Mouse (Mus musculus) embryonic facial prominence, embryonic 11.5 days (tissue): ENCODE measurements at regions not wholly inside any gene's neighbourhood (a gene's known extent, or its start where the extent isn't known, plus 50 kb on each side); places are given as distances from the start of the nearest gene placed in this dataset.

Experiments
- ATAC-seq: fragments of 200-750 bp; cut with Nextera tagmentation; replicated peaks from 2 replicates; pipeline ENCODE4 v1.8.0; 2017; ENCODE audit warnings: low read depth; ENCODE audit not compliant: insufficient number of reproducible peaks, low FRiP score, low TSS enrichment
- DNase-seq: peaks from one replicate; pipeline ENCODE4 v3.0.0-alpha.2; 2015; ENCODE audit warnings: low spot score
- H3K27ac ChIP-seq: fragments of 300-500 bp; sonication (generic); replicated peaks from 2 replicates; pipeline ENCODE4 v1.5.1; 2014; ENCODE audit warnings: mild to moderate bottlenecking, low read depth, low read length, control low read depth
- H3K27me3 ChIP-seq: fragments of 300-500 bp; sonication (generic); 2 replicates; pipeline ENCODE4 v1.6.1; 2014; ENCODE audit warnings: mild to moderate bottlenecking, low read length, moderate library complexity, mixed read lengths; ENCODE audit not compliant: control insufficient read depth, insufficient read depth
- H3K36me3 ChIP-seq: fragments of 300-500 bp; sonication (generic); replicated peaks from 2 replicates; pipeline ENCODE4 v1.6.1; 2014; ENCODE audit warnings: low read depth, mild to moderate bottlenecking, low read length, moderate library complexity, mixed read lengths; ENCODE audit not compliant: control insufficient read depth, insufficient read depth
- H3K4me1 ChIP-seq: fragments of 300-500 bp; sonication (generic); 2 replicates; pipeline ENCODE4 v1.6.1; 2014; ENCODE audit warnings: low read length, mixed read lengths; ENCODE audit not compliant: control insufficient read depth, insufficient read depth
- H3K4me2 ChIP-seq: fragments of 300-500 bp; sonication (generic); 2 replicates; pipeline ENCODE4 v1.6.1; 2014; ENCODE audit warnings: low read depth, mild to moderate bottlenecking, control low read depth, low read length, moderate library complexity
- H3K4me3 ChIP-seq: fragments of 300-500 bp; sonication (generic); 2 replicates; pipeline ENCODE4 v1.5.1; 2014; ENCODE audit warnings: low read depth, low read length, control low read depth
- H3K9ac ChIP-seq: fragments of 300-500 bp; sonication (generic); replicated peaks from 2 replicates; pipeline ENCODE4 v1.6.1; 2014; ENCODE audit warnings: mild to moderate bottlenecking, control low read depth, low read length
- H3K9me3 ChIP-seq: fragments of 300-500 bp; sonication (generic); replicated peaks from 2 replicates; pipeline ENCODE4 v1.6.1; 2016; ENCODE audit warnings: mild to moderate bottlenecking, low read length, inconsistent platforms, mixed read lengths; ENCODE audit not compliant: control insufficient read depth
- WGBS: fragments of 180-500 bp; shearing (Covaris S2); extraction: QIAGEN DNeasy Blood & Tissue Kit; methylation state at CpG from one replicate; pipeline ENCODE4 v1.1.7; 2014; 5-methylcytosine and 5-hydroxymethylcytosine counted together

GRCm38 (mm10) chr17:83276000-83276891 lies 61.2 kb downstream of the Pkdcc start:
- Histone ChIP-seq H3K4me2 (peak overlapping the region; percentile 88), H3K36me3 (no peaks in the 10 kb centered on the region), H3K9ac (peak overlapping the region; percentile 77), H3K27me3 (no peaks in the 10 kb centered on the region), H3K4me1 (peaks cover 12% of the 10 kb centered on the region), H3K4me3 (peak overlapping the region; percentile 45), H3K9me3 (no peaks in the 10 kb centered on the region), H3K27ac (peak overlapping the region; percentile 41; the same call in 1 of the 2 replicates)
- WGBS = 5% methylated on average over 61 of the region's 64 CpGs
- ATAC-seq (peak; percentile 58), DNase-seq (peak; percentile 82)

- no peaks in the 10 kb centered on the region for H3K27me3 ChIP-seq
- no peaks in the 10 kb centered on the region for H3K9me3 ChIP-seq
- H3K9ac ChIP-seq = peak overlapping the region; percentile 51
- peak; percentile 65 for DNase-seq
- ATAC-seq = no peak; the same call in 1 of the 2 replicates
- H3K4me3 ChIP-seq = no peak overlapping the region
- H3K36me3 ChIP-seq = no peaks in the 10 kb centered on the region
- peaks cover 12% of the 10 kb centered on the region for H3K4me1 ChIP-seq
- peak overlapping the region; percentile 19 for H3K4me2 ChIP-seq
- 23% methylated on average over 26 of the region's 26 CpGs for WGBS
- no peak overlapping the region for H3K27ac ChIP-seq
Observed at GRCm38 (mm10) chr17:83277117-83277947, 62.2 kb downstream of the Pkdcc start.

GRCm38 (mm10) chr17:83277948-83278924 lies 63.1 kb downstream of the Pkdcc start:
- Histone ChIP-seq H3K4me1 (peaks cover 12% of the 10 kb centered on the region), H3K9ac (peak overlapping the region; percentile 51)
- 73% methylated on average over 14 of the region's 14 CpGs for WGBS

GRCm38 (mm10) chr17:83283328-83283727 lies 67.4 kb upstream of the Eml4 start:
- Histone ChIP-seq H3K36me3 (no peaks in the 10 kb centered on the region), H3K4me1 (peaks cover 2% of the 10 kb centered on the region; the same call in 1 of the 2 replicates), H3K9ac (no peak overlapping the region), H3K4me2 (no peak overlapping the region), H3K9me3 (no peaks in the 10 kb centered on the region), H3K4me3 (no peak overlapping the region), H3K27ac (no peak overlapping the region), H3K27me3 (no peaks in the 10 kb centered on the region)
- 87% methylated on average over 3 of the region's 3 CpGs for WGBS
- ATAC-seq = no peak
- DNase-seq = no peak

More at GRCm38 (mm10) chr17:83277948-83278924, 63.1 kb downstream of the Pkdcc start:
- H3K4me3 ChIP-seq = no peak overlapping the region
- H3K27ac ChIP-seq = no peak overlapping the region
- no peaks in the 10 kb centered on the region for H3K9me3 ChIP-seq
- H3K27me3 ChIP-seq = no peaks in the 10 kb centered on the region
- ATAC-seq (no peak), DNase-seq (no peak)
- no peak overlapping the region for H3K4me2 ChIP-seq
- no peaks in the 10 kb centered on the region for H3K36me3 ChIP-seq

- ATAC-seq = peak; percentile 45; the same call in 1 of the 2 replicates
Observed at GRCm38 (mm10) chr17:83287381-83288142, 63.2 kb upstream of the Eml4 start.

GRCm38 (mm10) chr17:83288143-83288492 lies 62.6 kb upstream of the Eml4 start:
- 14% methylated on average over 7 of the region's 7 CpGs for WGBS
- peak; percentile 64 for DNase-seq
- H3K4me2 ChIP-seq = no peak overlapping the region

More at GRCm38 (mm10) chr17:83287381-83288142, 63.2 kb upstream of the Eml4 start:
- 44% methylated on average over 6 of the region's 6 CpGs for WGBS
- Histone ChIP-seq H3K4me3 (no peak overlapping the region), H3K36me3 (no peaks in the 10 kb centered on the region), H3K9ac (no peak overlapping the region), H3K4me1 (no peaks in the 10 kb centered on the region; the same call in 1 of the 2 replicates), H3K27me3 (no peaks in the 10 kb centered on the region), H3K9me3 (no peaks in the 10 kb centered on the region), H3K27ac (no peak overlapping the region), H3K4me2 (no peak overlapping the region)
- DNase-seq = no peak

More at GRCm38 (mm10) chr17:83288143-83288492, 62.6 kb upstream of the Eml4 start:
- Histone ChIP-seq H3K4me3 (no peak overlapping the region), H3K4me1 (no peaks in the 10 kb centered on the region; the same call in 1 of the 2 replicates), H3K27me3 (no peaks in the 10 kb centered on the region), H3K9me3 (no peaks in the 10 kb centered on the region), H3K27ac (no peak overlapping the region), H3K9ac (no peak overlapping the region), H3K36me3 (no peaks in the 10 kb centered on the region)
- ATAC-seq = peak; percentile 66
